Mouse (Mus musculus) bone marrow, adult 2 months (tissue): ENCODE results near the gene Zfp664. TPM values are rescaled to one million over a fixed set of nuclear protein-coding genes. Genes with fewer than 3 reads are reported as not detected.

Experiments
- H3K27ac ChIP-seq: fragments of 200-500 bp; 2 replicates; pipeline ENCODE4 v1.5.1; 2012; ENCODE audit warnings: low read depth, mild to moderate bottlenecking, control low read depth, inconsistent platforms, low read length; ENCODE audit not compliant: control insufficient read depth, poor library complexity, insufficient read depth
- H3K4me1 ChIP-seq: fragments of 200-500 bp; 2 replicates; pipeline ENCODE4 v1.6.1; 2011; ENCODE audit warnings: low read length; ENCODE audit not compliant: control insufficient read depth, insufficient read depth
- H3K4me3 ChIP-seq: fragments of 200-500 bp; replicated peaks from 2 replicates; pipeline ENCODE3; 2011; ENCODE audit warnings: mild to moderate bottlenecking, low read depth, low read length, control low read depth; ENCODE audit not compliant: control insufficient read depth
- CTCF ChIP-seq: fragments of 200-500 bp; IDR thresholded peaks from 2 replicates; pipeline ENCODE4 v1.5.1; 2011; ENCODE audit warnings: low read length, control low read depth; ENCODE audit not compliant: control insufficient read depth, insufficient read depth
- POLR2A ChIP-seq: fragments of 200-500 bp; IDR thresholded peaks from 2 replicates; pipeline ENCODE4 v1.6.1; 2011; ENCODE audit warnings: low read depth, mild to moderate bottlenecking, control low read depth, low read length, borderline replicate concordance; ENCODE audit not compliant: control insufficient read depth
- WGBS: fragments of 180-500 bp; shearing (Covaris S2); methylation state at CpG from one replicate; pipeline ENCODE4 v1.1.7; 2018; 5-methylcytosine and 5-hydroxymethylcytosine counted together
- polyA plus RNA-seq: library from polyadenylated mRNA; stranded (reverse); fragments of >200 nt; gene quantifications from 2 replicates; pipeline ENCODE4 v1.2.4, GENCODE M21; 2011; ENCODE audit warnings: low replicate concordance; ENCODE audit not compliant: missing spikeins, insufficient read depth, insufficient read length

The Zfp664 gene
- polyA plus RNA-seq, 1 experiment: 12.2 TPM

DNA sequence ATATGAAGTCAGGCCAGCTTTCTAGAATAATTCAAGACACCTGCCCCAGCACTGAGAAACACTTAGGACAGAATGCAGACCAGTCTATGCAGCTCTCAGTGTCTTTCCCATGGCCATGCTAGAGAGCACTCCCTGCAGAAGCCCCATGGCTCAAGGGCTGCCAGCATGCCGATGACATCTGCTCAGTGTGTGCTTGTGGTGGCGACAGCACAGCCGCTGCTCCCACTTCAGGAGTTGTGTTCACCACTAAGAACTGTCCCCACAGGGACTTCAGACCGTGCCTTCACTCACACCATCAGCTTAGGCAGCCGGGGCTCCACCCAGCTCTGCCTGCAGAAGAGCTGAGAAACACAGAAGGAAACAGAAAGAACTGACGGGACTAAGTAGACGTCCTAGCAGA, 22.3 kb upstream of the Zfp664 start:
- H3K27ac ChIP-seq: no peak overlapping the region
- 69% methylated on average over 7 of the region's 7 CpGs for WGBS

DNA sequence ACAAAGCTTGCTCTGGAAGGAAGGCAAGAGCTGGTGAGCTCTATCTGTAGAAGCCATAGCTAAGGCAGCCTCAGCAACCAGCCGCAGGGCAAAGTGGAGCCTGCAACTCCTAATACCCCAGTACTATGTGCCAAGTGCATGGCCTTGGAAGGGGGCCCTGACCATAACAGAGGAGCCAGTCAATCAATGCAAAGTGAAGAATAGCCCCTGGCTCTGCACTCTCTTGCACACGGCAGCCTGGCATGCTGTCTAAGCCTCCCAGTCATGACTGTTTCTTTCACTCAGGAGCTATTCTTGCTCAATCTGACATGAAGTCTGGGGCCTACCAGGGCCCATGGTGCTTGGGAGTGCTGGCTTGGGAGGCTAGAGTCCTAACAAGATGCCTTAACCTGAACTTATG, 21.8 kb upstream of the Zfp664 start:
- TF ChIP-seq POLR2A (no peak), CTCF (no peak)
- Histone ChIP-seq H3K4me3 (no peak overlapping the region), H3K4me1 (no peaks in the 10 kb centered on the region), H3K27ac (no peak overlapping the region)
- 89% methylated on average over 2 of the region's 2 CpGs for WGBS

More for the DNA sequence above, 22.3 kb upstream of the Zfp664 start:
- H3K4me3 ChIP-seq: no peak overlapping the region
- H3K4me1 ChIP-seq: no peaks in the 10 kb centered on the region; the same call in 1 of the 2 replicates
- no peak for TF ChIP-seq POLR2A
- TF ChIP-seq CTCF: no peak

DNA sequence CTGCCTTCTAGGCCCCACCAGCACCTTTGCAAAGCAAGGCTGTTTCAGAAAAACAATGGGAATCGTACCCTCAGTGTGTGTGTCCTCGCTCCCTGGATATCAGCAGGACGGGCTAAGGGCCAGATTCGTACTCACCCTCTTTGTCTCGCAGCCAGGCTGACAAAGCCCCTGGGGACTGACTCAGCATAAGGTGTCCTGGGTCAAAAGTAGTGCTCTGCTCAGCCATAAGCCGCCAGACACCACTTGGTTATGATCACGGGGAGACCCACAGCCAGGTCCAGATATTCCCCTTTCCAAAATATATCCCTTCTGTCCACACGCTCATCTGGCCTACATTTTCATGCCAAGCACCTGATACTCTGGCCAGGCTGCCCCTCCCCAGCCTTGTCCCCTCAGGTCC, 19.1 kb upstream of the Zfp664 start:
- WGBS: 71% methylated on average over 8 of the region's 8 CpGs
- TF ChIP-seq CTCF (no peak), POLR2A (no peak)
- Histone ChIP-seq H3K27ac (no peak overlapping the region), H3K4me1 (no peaks in the 10 kb centered on the region), H3K4me3 (no peak overlapping the region)

DNA sequence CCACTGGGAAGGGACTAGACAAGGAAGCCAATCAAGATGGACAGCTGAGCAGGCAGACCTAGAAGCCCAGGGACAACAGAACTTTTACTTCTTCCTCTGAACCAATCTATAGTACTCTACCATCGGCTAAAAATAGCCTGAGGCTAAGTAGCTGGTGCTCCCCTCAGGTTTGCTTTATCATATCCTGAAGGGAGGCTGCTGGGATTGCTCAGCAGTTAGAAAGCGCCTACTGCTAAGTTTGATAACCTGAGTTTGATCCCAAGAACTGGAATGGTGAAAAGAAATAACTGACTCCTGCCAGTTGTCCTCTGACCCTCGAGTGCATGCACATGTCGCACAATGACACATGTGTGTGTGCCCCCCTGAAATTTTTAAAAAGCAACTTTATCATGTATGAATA, 17.6 kb upstream of the Zfp664 start:
- no peak overlapping the region for H3K4me3 ChIP-seq
- 23% methylated on average over 4 of the region's 4 CpGs for WGBS
- TF ChIP-seq CTCF (no peak), POLR2A (no peak)
- no peaks in the 10 kb centered on the region for H3K4me1 ChIP-seq
- no peak overlapping the region for H3K27ac ChIP-seq

DNA sequence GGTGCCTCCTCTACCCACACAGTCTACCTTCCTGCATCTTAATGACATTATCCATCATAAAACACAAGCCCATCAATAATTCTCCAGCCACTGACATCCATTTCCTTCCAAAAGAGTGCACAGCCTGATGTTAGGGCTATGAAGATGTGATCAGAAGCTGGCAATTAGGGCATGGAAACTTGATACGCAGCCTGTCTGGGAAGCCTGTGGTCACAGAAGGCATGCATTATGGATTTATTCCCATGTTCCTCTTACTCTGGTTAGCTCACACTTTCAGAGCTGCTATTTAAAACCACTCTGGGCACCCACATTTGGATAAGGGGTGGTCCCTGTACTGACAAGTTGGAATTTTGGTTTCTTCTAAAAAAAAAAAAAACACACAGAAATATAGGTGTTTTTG, 15.5 kb upstream of the Zfp664 start:
- WGBS: 86% methylated on average over 1 of the region's 1 CpGs
- Histone ChIP-seq H3K27ac (no peak overlapping the region), H3K4me3 (no peak overlapping the region), H3K4me1 (no peaks in the 10 kb centered on the region)
- no peak for TF ChIP-seq POLR2A
- no peak for TF ChIP-seq CTCF

DNA sequence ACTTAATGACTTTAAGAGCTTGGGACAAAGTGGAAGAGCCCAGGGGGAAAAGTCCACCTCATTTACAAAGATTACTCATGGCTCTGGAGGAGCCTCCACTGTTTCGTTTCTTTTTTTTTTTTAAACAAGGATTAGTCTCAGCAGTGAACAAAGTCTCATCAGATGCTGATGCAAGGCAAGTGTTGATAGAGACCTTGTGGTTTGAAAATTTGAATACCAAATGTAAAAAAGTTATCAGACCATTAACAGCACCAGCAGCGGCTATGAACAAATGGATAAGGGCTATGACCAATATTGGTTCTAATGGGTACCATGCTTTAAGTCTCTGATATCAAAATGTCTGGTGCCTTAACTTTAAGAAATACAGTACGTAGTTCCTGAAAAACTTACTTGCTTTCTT, 13.5 kb upstream of the Zfp664 start:
- no peak overlapping the region for H3K27ac ChIP-seq
- no peak for TF ChIP-seq POLR2A
- H3K4me3 ChIP-seq: no peak overlapping the region
- 70% methylated on average over 3 of the region's 3 CpGs for WGBS
- H3K4me1 ChIP-seq: no peaks in the 10 kb centered on the region

DNA sequence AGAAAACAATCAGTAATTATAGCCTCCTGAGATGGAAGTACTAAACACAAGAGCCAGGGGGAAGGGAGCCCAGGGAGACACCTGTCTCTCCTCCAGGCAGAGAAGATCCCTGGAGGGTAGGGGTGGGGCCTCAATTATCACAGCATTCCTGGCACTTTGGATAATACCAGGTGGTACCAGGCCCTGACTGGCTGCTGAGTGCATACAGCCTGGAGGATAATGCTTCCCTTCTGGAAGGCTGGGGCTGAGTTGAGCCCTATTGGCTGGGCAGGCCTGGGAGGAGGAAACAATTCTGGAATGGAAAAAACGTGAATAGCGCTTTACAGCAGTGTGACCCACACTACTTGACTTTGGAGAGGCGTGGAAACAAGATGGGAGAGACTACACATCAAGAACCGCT, 10.9 kb upstream of the Zfp664 start:
- 84% methylated on average over 4 of the region's 4 CpGs for WGBS
- Histone ChIP-seq H3K27ac (no peak overlapping the region), H3K4me1 (no peaks in the 10 kb centered on the region), H3K4me3 (no peak overlapping the region)
- TF ChIP-seq CTCF (no peak), POLR2A (no peak)

DNA sequence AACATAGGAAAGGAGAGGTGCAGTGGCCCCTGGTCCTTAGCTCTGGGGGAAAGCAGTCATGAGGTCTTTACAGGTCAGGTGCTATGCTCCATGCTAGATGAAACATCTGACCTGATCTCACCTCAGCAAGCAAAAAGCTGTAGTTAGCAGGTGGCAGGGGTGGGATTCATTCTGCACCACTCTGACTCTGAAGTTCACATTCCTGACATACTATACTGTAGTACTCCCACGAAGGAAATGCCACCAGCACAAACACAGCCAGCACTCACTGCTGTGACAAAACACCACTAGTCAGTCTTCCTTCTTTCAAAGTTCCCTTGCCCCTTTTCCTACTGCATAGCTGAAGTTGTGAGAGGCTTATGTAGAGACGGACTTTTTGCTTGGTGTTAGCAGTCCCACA, 10.2 kb upstream of the Zfp664 start:
- Histone ChIP-seq H3K4me1 (no peaks in the 10 kb centered on the region), H3K27ac (no peak overlapping the region), H3K4me3 (no peak overlapping the region)
- WGBS: 45% methylated on average over 2 of the region's 2 CpGs
- TF ChIP-seq POLR2A (no peak), CTCF (no peak)

DNA sequence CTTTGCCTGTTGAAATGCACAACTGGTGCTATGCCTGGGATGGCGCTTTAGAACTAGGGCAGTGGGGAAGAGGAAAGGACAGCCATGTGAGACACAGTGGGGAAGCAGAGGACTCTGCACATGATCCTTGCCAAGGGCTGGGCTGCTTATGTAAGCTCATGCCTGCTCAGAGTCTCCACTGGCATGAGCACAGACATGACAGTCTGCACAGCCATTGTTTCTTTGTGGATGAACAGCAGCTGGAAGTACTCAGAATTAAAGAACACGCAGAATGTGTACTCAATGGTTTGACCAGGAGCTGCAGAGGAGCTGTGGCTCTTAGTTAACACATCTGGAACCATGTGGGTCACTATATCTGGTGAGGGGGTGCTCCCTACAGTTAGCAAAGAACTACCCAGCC, 9.4 kb upstream of the Zfp664 start:
- TF ChIP-seq CTCF (no peak), POLR2A (no peak)
- 73% methylated on average over 2 of the region's 2 CpGs for WGBS
- no peak overlapping the region for H3K27ac ChIP-seq
- no peaks in the 10 kb centered on the region for H3K4me1 ChIP-seq
- no peak overlapping the region for H3K4me3 ChIP-seq
